Mouse (Mus musculus): Measurements from ENCODE around the gene Mrpl18. TPM values are rescaled to one million over a fixed set of nuclear protein-coding genes. Genes with fewer than 3 reads are reported as not detected.
"Not testable (repeated sequence)": the region's sequence is repeated elsewhere in the genome, so short reads cannot be mapped to it uniquely, and the experiment has no call there.

Gene Mrpl18
- polyA plus RNA-seq, 1 experiment: 123 TPM

DNA sequence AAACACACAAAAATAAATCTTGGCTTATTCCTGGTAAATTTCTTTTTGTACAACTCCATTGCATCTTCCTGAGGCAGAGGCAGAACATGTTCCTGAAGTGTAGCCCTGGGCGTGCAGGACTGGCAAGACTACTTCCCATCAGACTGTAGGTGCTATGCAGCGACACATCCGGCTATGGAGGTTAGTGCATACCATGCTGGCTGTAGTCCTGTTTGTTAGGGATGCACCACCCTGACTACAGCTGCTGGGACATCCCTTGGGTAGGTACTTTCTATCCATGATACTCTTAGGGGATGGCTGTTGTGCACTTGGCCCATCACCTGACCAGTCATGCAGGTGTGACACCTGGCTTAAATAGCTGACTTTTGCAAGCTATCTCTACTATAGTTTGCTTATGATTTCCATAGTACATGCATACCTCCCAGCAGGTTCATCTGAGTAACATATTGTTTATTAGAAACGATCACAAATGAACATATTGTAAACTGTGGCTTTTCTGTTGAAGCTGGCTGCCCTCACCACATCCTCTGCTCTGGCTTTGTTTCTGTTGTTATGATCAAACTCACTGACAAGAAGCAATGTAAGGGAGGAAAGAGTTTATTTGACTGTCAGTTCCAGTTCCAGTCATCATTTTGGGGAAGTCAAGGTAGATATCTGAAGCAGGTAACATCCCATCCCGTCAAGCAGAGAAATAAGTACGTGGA is 26.5 kb upstream of the Mrpl18 start:
- no peaks in the 10 kb centered on the region for H3K79me2 ChIP-seq (ENCODE audit: control insufficient read depth, insufficient read depth)
- H3K4me3 ChIP-seq (ENCODE audit: insufficient read depth, poor library complexity, severe bottlenecking): no peak overlapping the region
- H3ac ChIP-seq (ENCODE audit: control insufficient read depth, insufficient read length, low read depth): no peak overlapping the region
- H3K79me3 ChIP-seq (ENCODE audit: low read depth): no peaks in the 10 kb centered on the region
- peaks cover 29% of the 10 kb centered on the region for H3K36me3 ChIP-seq (ENCODE audit: control insufficient read depth, insufficient read depth)
- no peaks in the 10 kb centered on the region for H3K27me3 ChIP-seq (ENCODE audit: control insufficient read depth, insufficient read depth, insufficient read length)
- TF ChIP-seq CEBPB (IDR thresholded peaks at IDR 0.05; ENCODE audit: low read depth) (no peak), MYOG (IDR thresholded peaks at IDR 0.05; ENCODE audit: control insufficient read depth, extremely low read depth, insufficient read length) (no peak), FOSL1 (IDR thresholded peaks at IDR 0.05; ENCODE audit: insufficient read depth, low read length, poor library complexity, severe bottlenecking) (no peak), MYOD1 (IDR thresholded peaks at IDR 0.05; ENCODE audit: control insufficient read depth, insufficient read length, low read depth) (no peak)

DNA sequence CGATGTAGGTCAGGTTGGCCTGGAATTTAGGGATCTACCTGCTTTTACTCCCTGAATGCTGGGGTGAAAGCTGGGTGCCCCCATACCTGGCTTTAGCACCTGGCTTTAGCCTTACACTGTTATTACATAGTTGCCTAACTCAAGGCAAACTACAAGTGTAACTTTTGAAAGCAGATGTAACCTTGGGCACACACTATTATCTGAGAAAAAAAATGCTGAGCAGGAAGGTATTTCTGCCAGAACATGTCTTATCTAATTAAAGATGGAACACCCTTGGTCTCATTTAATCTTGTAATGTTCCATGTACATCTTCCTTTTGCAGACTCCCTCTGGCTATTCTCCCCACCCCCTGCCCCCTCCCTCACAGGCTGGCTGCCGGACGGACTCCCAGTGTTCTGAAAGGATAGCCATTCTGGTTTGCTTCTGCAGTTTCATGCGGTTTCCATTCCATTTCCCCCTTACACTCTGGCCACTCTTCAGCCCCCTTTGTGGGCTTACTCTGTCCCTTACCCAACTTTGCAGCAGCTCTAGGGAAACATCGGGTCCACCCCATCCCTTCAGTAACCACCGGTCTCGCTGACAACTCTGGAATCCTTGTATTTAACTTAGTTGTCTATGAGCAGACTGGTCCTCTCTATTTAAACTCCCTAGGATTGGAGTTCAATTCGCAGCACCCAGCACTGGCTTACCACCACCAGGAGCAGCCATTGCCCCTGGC is 25.6 kb upstream of the Mrpl18 start:
- H3K27me3 ChIP-seq (ENCODE audit: control insufficient read depth, insufficient read depth, insufficient read length): no peaks in the 10 kb centered on the region

DNA sequence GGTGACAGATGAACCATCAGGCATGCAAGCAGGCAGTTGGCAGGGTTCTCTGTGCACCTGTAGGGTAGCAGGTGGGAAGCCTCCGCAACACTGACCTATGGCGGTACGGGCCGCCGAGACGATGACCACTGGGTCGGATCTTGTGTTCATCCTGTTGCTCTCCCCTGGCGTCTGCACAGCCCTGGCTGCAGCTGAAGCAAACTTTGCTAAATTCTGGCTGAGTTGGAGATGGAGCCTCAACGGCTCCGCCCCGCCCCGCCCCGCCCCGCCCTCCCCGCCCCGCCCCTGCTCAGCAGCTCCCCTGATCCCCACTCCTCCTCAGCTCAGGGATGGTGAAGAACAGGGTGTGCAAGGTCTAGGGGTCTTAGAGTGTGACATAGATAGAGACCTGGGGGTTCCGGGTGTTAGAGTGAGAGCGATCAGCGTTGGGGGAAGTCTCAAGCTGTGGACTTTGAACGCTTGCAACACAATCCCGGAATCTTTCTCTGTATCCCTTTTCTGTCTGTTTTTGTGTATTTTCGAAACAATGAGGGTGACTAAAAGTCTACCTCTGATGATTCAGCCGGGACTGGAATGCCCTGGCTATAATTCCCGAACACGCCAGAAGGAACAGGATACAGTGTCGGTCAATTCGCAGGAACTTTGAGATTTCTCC is 24.1 kb upstream of the Mrpl18 start, which contains the start of gene Acat3:
Gene Acat3 (minus strand): TSS at position 450 of the 655 bp plus-strand sequence.
- Histone ChIP-seq H3K27me3 (ENCODE audit: control insufficient read depth, insufficient read depth, insufficient read length) (no peaks in the 10 kb centered on the region), H3K79me3 (ENCODE audit: low read depth) (no peaks in the 10 kb centered on the region), H3K79me2 (ENCODE audit: control insufficient read depth, insufficient read depth) (no peaks in the 10 kb centered on the region), H3K4me3 (ENCODE audit: insufficient read depth, poor library complexity, severe bottlenecking) (no peak within 1 kb of the TSS), H3ac (ENCODE audit: control insufficient read depth, insufficient read length, low read depth) (peak within 1 kb of the TSS; percentile 63), H3K36me3 (ENCODE audit: control insufficient read depth, insufficient read depth) (peaks cover 22% of the 10 kb centered on the region)
- TF ChIP-seq MYOD1 (IDR thresholded peaks at IDR 0.05; ENCODE audit: control insufficient read depth, insufficient read length, low read depth): no peak
- no peak for TF ChIP-seq CTCF (IDR thresholded peaks at IDR 0.05; ENCODE audit: control insufficient read depth, insufficient read depth, insufficient read length)
- no peak for TF ChIP-seq CEBPB (IDR thresholded peaks at IDR 0.05; ENCODE audit: low read depth)

More for the DNA sequence above, 25.6 kb upstream of the Mrpl18 start:
- Histone ChIP-seq H3K4me3 (ENCODE audit: insufficient read depth, poor library complexity, severe bottlenecking) (no peak overlapping the region), H3K36me3 (ENCODE audit: control insufficient read depth, insufficient read depth) (peaks cover 29% of the 10 kb centered on the region), H3ac (ENCODE audit: control insufficient read depth, insufficient read length, low read depth) (no peak overlapping the region), H3K79me2 (ENCODE audit: control insufficient read depth, insufficient read depth) (no peaks in the 10 kb centered on the region), H3K79me3 (ENCODE audit: low read depth) (no peaks in the 10 kb centered on the region)
- TF ChIP-seq CEBPB (IDR thresholded peaks at IDR 0.05; ENCODE audit: low read depth) (no peak), MYOG (IDR thresholded peaks at IDR 0.05; ENCODE audit: control insufficient read depth, extremely low read depth, insufficient read length) (no peak), MAX (IDR thresholded peaks at IDR 0.05) (no peak), FOSL1 (IDR thresholded peaks at IDR 0.05; ENCODE audit: insufficient read depth, low read length, poor library complexity, severe bottlenecking) (no peak), MYOD1 (IDR thresholded peaks at IDR 0.05; ENCODE audit: control insufficient read depth, insufficient read length, low read depth) (no peak), USF1 (IDR thresholded peaks at IDR 0.05; ENCODE audit: low read depth) (no peak), CTCF (IDR thresholded peaks at IDR 0.05; ENCODE audit: control insufficient read depth, insufficient read depth, insufficient read length) (no peak)

GRCm38 (mm10) chr17:12939377-12940148 is 23.4 kb upstream of the Mrpl18 start:
- not testable (repeated sequence) for H3K79me2 ChIP-seq (ENCODE audit: control insufficient read depth, insufficient read depth); H3K4me3 ChIP-seq (ENCODE audit: insufficient read depth, poor library complexity, severe bottlenecking); H3ac ChIP-seq (ENCODE audit: control insufficient read depth, insufficient read length, low read depth); H3K79me3 ChIP-seq (ENCODE audit: low read depth); H3K27me3 ChIP-seq (ENCODE audit: control insufficient read depth, insufficient read depth, insufficient read length)
- peaks cover 15% of the 10 kb centered on the region for H3K36me3 ChIP-seq (ENCODE audit: control insufficient read depth, insufficient read depth)

DNA sequence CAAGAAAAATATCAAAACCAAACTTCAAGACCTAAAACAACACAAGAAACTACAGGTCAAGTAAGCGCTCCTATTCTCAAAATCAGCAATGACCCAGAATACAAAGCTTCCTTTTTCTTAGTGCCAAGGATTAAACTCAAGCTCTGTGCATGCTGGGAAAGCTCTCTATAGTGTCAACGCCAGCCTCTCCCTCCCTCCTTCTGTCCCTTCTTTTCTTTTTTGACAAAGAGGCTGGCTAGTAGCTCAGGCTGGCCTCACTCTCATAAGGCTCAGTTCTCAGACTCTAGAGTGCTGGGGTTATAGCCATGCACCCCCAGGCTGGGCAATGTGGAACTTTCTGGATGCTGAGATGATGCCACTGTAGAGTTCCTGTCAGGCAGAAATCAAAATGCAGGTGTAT is 21.9 kb upstream of the Mrpl18 start:
- Histone ChIP-seq H3K36me3 (ENCODE audit: control insufficient read depth, insufficient read depth) (peaks cover 6% of the 10 kb centered on the region), H3K79me3 (ENCODE audit: low read depth) (no peaks in the 10 kb centered on the region), H3K4me3 (ENCODE audit: insufficient read depth, poor library complexity, severe bottlenecking) (no peak overlapping the region), H3ac (ENCODE audit: control insufficient read depth, insufficient read length, low read depth) (no peak overlapping the region), H3K79me2 (ENCODE audit: control insufficient read depth, insufficient read depth) (no peaks in the 10 kb centered on the region), H3K27me3 (ENCODE audit: control insufficient read depth, insufficient read depth, insufficient read length) (no peaks in the 10 kb centered on the region)
- TF ChIP-seq USF1 (IDR thresholded peaks at IDR 0.05; ENCODE audit: low read depth): no peak
- TF ChIP-seq MYOD1 (IDR thresholded peaks at IDR 0.05; ENCODE audit: control insufficient read depth, insufficient read length, low read depth): no peak
- no peak for TF ChIP-seq FOSL1 (IDR thresholded peaks at IDR 0.05; ENCODE audit: insufficient read depth, low read length, poor library complexity, severe bottlenecking)
- TF ChIP-seq CEBPB (IDR thresholded peaks at IDR 0.05; ENCODE audit: low read depth): no peak
- TF ChIP-seq CTCF (IDR thresholded peaks at IDR 0.05; ENCODE audit: control insufficient read depth, insufficient read depth, insufficient read length): no peak
- no peak for TF ChIP-seq MAX (IDR thresholded peaks at IDR 0.05)
- no peak for TF ChIP-seq MYOG (IDR thresholded peaks at IDR 0.05; ENCODE audit: control insufficient read depth, extremely low read depth, insufficient read length)

Measured in C2C12 (cell line).